Mouse (Mus musculus): Measurements from ENCODE around the gene Ttk. TPM values are rescaled to one million over a fixed set of nuclear protein-coding genes. Genes with fewer than 3 reads are reported as not detected.
A peak's percentile ranks its signal among the peaks of the same experiment; 100 is the strongest.

Ttk gene
- 1.8 and 1.9 TPM in 2 replicates for polyA plus RNA-seq (2012; rRNA removed)

DNA sequence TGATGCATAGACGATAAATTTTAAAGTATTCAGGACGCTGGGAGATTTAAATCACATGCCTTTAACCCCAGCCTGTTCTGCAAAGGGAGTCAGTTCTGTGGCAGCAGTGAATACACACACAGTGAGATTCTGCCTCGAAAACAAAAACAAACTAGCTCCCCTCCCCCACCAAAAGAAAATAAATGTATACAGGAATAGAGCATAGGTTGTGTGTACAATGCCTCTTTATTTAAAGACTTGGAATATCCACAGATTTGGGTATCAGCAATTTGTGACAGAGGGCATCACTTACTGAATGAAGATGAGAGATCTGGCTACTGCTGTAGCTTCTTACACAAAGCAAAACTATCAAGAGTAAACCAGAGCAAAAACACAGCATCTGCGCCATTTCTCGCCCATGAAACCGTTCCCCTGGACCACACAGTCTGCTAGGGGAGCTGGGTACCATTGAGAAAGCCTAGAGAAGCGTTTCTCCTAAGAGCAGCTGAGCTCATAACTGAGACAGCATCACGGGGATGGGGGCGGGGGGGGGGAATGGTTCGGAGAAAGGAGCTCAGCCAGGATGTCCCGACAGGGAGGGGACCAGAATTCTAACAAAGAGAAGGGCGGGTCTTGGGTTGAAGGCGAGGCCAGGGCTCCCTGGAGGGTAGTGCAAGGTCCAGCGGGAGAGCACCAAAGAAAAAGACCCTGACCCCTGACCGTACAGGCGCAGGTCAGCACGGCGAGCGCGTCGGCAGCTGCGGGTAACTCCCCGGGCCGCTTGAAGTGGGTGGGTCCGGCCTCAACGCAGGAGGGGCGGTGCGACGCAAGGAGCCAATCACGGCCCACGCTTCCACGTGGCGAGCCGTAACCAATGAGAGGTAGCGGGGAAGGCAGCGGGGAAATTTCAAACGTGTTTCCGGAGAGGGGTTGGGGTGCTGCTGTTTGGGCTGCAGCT is at the start of gene Ttk:
Gene Ttk (plus strand): TSS at position 879 of the 937 bp plus-strand sequence.
- DNase-seq (ENCODE audit: low read depth, low spot score): peak; percentile 51

GRCm38 (mm10) chr9:83785501-83785900 is 49.0 kb upstream of the Ttk start:
- DNase-seq (ENCODE audit: low read depth, low spot score): no peak
- 68% methylated on average over 1 of the region's 1 CpGs for WGBS

More for the DNA sequence above, at the start of gene Ttk:
- WGBS: 1% methylated on average over 38 of the region's 38 CpGs

- no peak for DNase-seq (ENCODE audit: low read depth, low spot score)
- 90% methylated on average over 6 of the region's 6 CpGs for WGBS
Measured at GRCm38 (mm10) chr9:83789326-83789725, 45.2 kb upstream of the Ttk start.

GRCm38 (mm10) chr9:83796875-83797274 is 37.6 kb upstream of the Ttk start:
- WGBS: 78% methylated on average over 7 of the region's 7 CpGs
- no peak for DNase-seq (ENCODE audit: low read depth, low spot score)

DNA sequence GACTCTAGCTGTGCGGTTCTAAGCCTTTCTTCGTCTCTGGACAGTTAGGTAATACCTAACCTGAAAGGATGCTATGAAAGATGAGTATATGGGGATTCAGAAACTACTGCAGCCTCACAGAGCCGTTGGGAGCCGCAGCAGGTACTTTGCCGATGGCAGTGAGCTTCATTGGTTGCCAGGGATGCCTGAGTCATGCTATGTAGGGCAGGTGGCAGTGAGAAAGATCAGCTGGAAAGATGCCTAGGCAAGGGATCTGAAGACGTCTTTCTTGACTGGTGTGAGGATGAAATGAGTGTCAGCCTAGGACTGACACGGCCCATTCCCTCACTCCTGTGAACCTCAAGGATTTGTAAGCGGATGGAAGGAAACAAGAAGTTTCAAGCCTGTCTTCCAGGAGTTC is 36.6 kb upstream of the Ttk start:
- DNase-seq (ENCODE audit: low read depth, low spot score): no peak
- 83% methylated on average over 8 of the region's 8 CpGs for WGBS

- 53% methylated on average over 13 of the region's 13 CpGs for WGBS
- DNase-seq (ENCODE audit: low read depth, low spot score): no peak
Measured at GRCm38 (mm10) chr9:83804341-83804740, 30.1 kb upstream of the Ttk start.

- WGBS: 3% methylated on average over 37 of the region's 37 CpGs
- no peak for DNase-seq (ENCODE audit: low read depth, low spot score)
Measured at GRCm38 (mm10) chr9:83805164-83805976, 29.1 kb upstream of the Ttk start.

GRCm38 (mm10) chr9:83805977-83806815 is 28.3 kb upstream of the Ttk start, which contains the start of gene Elovl4:
TSS of gene Elovl4 (minus strand) at chr9:83806277.
- no peak for DNase-seq (ENCODE audit: low read depth, low spot score)
- WGBS: 3% methylated on average over 71 of the region's 71 CpGs

DNA sequence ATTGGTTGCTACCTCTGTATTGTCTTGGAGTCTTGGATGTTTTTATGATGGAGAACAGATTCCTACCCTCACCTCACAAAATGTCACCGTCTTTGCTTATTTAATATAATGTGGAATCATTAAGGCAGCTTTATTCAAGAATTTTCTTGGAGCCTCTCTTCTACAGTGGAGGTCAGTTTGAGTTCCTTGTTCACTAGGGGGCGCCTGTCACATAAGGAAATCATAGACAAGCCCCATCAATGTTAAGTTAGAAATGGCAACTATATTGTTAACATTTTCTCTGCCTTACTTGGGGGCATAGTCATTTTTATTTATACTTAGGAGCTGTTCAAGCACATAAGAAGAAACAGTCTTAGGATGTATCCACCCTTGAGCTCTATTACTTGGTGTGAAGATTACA is 26.9 kb upstream of the Ttk start:
- whole genome bisulfite sequencing: 10% methylated on average over 2 of the region's 2 CpGs
- peak; percentile 19 for DNase-seq (ENCODE audit: low read depth, low spot score)

DNA sequence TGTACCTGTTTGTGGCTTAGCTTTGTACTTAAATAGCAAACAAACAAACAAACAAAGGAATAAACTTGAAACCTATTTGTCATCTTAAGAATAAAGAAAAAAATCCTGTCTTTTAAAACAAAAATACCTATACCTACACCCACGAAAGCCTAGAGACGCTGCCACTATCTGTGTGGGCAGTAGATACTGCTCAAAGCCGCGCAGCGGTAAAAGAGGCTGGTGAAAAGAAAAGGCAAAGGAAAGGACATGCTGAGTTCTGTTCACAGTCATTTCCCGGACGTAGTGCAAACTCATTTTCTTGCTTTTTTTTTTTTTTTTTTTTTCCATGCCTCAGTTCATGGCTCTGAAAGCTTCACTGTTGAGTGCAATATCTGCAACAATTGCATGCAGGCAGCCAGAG is 15.3 kb upstream of the Ttk start:
- DNase-seq (ENCODE audit: low read depth, low spot score): no peak
- 83% methylated on average over 7 of the region's 7 CpGs for WGBS

GRCm38 (mm10) chr9:83820976-83821375 is 13.5 kb upstream of the Ttk start:
- 87% methylated on average over 2 of the region's 2 CpGs for WGBS
- DNase-seq (ENCODE audit: low read depth, low spot score): no peak

GRCm38 (mm10) chr9:83822925-83823324 is 11.6 kb upstream of the Ttk start:
- no peak for DNase-seq (ENCODE audit: low read depth, low spot score)
- WGBS: 66% methylated on average over 5 of the region's 5 CpGs

GRCm38 (mm10) chr9:83829896-83830295 is 4.6 kb upstream of the Ttk start:
- no peak for DNase-seq (ENCODE audit: low read depth, low spot score)
- 85% methylated on average over 5 of the region's 5 CpGs for WGBS

- no peak for DNase-seq (ENCODE audit: low read depth, low spot score)
- 63% methylated on average over 8 of the region's 8 CpGs for WGBS
Measured at GRCm38 (mm10) chr9:83831152-83831551, 3.3 kb upstream of the Ttk start.

DNA sequence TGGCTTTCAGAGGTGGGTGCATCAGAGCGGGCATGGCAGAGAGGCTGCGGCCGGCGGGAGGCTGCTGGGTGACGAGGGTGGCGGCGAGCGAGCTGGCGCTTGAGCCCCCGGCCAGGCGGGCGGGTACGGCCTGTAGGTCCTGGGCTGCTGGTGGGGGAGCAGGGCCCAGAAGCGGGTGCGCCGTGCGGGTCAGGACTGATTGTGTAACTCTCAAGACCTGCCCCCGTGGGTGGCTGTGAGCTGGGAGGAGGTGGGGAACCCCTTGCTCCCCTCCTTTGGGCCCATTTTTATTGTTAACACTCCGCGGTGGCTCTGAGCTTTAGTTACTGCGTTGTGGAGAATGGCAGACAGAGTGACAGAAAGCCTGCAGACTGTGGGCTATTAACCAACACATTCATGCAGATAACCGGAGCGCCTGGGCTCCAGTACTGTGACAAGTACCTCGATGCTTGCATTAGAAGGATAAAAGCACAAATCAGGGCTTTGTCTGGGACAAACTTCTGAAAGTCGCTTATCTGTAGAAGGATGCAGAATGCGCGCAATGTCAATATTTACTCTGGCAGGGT is 342 bp downstream of the Ttk start:
- WGBS: under 1% methylated on average over 27 of the region's 27 CpGs
- no peak for DNase-seq (ENCODE audit: low read depth, low spot score)

- DNase-seq (ENCODE audit: low read depth, low spot score): no peak
- 94% methylated on average over 3 of the region's 3 CpGs for WGBS
Measured at GRCm38 (mm10) chr9:83852464-83852863, 18.0 kb downstream of the Ttk start.

GRCm38 (mm10) chr9:83865165-83865564 is 30.7 kb downstream of the Ttk start:
- no peak for DNase-seq (ENCODE audit: low read depth, low spot score)
- WGBS: 92% methylated on average over 4 of the region's 4 CpGs

DNA sequence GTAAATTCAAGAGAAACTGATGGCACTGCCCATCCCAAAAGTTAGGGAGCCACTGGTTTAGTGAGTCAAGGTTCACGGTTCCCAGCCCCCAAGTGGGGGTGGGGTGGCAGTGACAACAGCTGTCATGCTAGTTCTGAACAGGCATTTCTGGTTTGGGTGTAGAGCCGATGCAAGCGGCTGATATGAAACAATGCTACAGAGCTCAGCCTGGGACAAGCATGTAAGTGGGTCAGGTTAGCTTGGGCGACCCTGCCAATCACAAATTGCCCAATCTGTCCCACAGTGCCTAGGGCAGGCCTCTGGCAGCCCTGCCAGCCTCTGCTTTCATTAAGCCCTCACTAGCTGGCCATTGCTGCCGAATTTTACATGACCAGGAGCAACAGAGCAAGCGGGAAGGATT is 47.7 kb downstream of the Ttk start:
- WGBS: 74% methylated on average over 6 of the region's 6 CpGs

DNA sequence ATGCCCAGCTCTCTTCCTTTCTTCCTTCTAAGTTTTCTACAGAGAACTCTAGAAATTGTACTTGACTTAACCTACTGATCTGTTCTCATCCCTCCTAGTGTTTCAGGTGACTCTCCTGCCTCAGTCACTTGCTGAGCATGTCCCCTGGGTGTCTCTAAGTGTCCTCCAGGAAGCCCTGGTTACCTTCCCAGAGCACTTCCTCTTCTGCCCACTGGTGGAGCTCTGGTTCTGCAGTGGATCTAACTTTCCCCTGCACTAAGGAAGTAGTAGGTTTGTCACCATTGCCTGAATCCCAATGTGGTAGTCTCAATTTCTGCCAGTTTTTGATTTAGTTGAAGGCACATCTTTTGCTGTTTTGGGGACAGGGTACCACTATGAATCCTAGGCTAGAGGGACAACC is 51.7 kb downstream of the Ttk start:
- DNase-seq (ENCODE audit: low read depth, low spot score): no peak

More for the DNA sequence above, 47.7 kb downstream of the Ttk start:
- no peak for DNase-seq (ENCODE audit: low read depth, low spot score)
